Mouse (Mus musculus) right cerebral cortex, postnatal 4 days (tissue): Measurements from ENCODE around the gene Irf2.
"Not testable (repeated sequence)": the region's sequence is repeated elsewhere in the genome, so short reads cannot be mapped to it uniquely, and the experiment has no call there.

Experiments
- DNase-seq: peaks from one replicate; pipeline ENCODE4 v3.0.0-alpha.2; 2022

Irf2 gene

GRCm38 (mm10) chr8:46729671-46730070, 9.9 kb upstream of the Irf2 start:
- DNase-seq: not testable (repeated sequence)

- no peak for DNase-seq
Observed at GRCm38 (mm10) chr8:46732381-46732915, 7.1 kb upstream of the Irf2 start.

GRCm38 (mm10) chr8:46733603-46734002, 5.9 kb upstream of the Irf2 start:
- no peak for DNase-seq

GRCm38 (mm10) chr8:46735505-46735904, 4.0 kb upstream of the Irf2 start:
- DNase-seq: peak; percentile 26

- no peak for DNase-seq
Observed at GRCm38 (mm10) chr8:46736260-46736659, 3.3 kb upstream of the Irf2 start.

GRCm38 (mm10) chr8:46737421-46737820, 2.1 kb upstream of the Irf2 start:
- DNase-seq: no peak

- peak; percentile 21 for DNase-seq
Observed at GRCm38 (mm10) chr8:46737907-46738306, 1.6 kb upstream of the Irf2 start.

GRCm38 (mm10) chr8:46738601-46739000, 931 bp upstream of the Irf2 start:
- no peak for DNase-seq

GRCm38 (mm10) chr8:46739956-46740512, 502 bp downstream of the Irf2 start:
- DNase-seq: no peak

- peak; percentile 69 for DNase-seq
Observed at GRCm38 (mm10) chr8:46740513-46741280, 1.2 kb downstream of the Irf2 start.

GRCm38 (mm10) chr8:46741281-46741791, 1.8 kb downstream of the Irf2 start:
- peak; percentile 49 for DNase-seq

- no peak for DNase-seq
Observed at GRCm38 (mm10) chr8:46741991-46742690, 2.6 kb downstream of the Irf2 start.

- DNase-seq: no peak
Observed at GRCm38 (mm10) chr8:46742691-46743082, 3.2 kb downstream of the Irf2 start.

GRCm38 (mm10) chr8:46745464-46745863, 5.9 kb downstream of the Irf2 start:
- DNase-seq: no peak

GRCm38 (mm10) chr8:46747311-46747980, 7.9 kb downstream of the Irf2 start:
- no peak for DNase-seq

GRCm38 (mm10) chr8:46750000-46750399, 10.5 kb downstream of the Irf2 start:
- DNase-seq: no peak

- no peak for DNase-seq
Observed at GRCm38 (mm10) chr8:46750566-46750965, 11.0 kb downstream of the Irf2 start.

GRCm38 (mm10) chr8:46751151-46751550, 11.6 kb downstream of the Irf2 start:
- no peak for DNase-seq

- no peak for DNase-seq
Observed at GRCm38 (mm10) chr8:46752986-46753385, 13.5 kb downstream of the Irf2 start.

GRCm38 (mm10) chr8:46754355-46754754, 14.8 kb downstream of the Irf2 start:
- no peak for DNase-seq

GRCm38 (mm10) chr8:46755731-46756333, 16.3 kb downstream of the Irf2 start:
- DNase-seq: no peak

- no peak for DNase-seq
Observed at GRCm38 (mm10) chr8:46757613-46758012, 18.1 kb downstream of the Irf2 start.

- DNase-seq: no peak
Observed at GRCm38 (mm10) chr8:46758131-46758530, 18.6 kb downstream of the Irf2 start.
